ENCODE assay signal across 29 mouse cellular contexts in genomic region chr12:26381730-26382129, GRCm38 (mm10). TPM values are rescaled to one million over a fixed set of nuclear protein-coding genes. Genes with fewer than 3 reads are reported as not detected.
DNase-seq lines count a peak whose midpoint lies in the region; ATAC-seq and TF ChIP-seq lines count a peak whose summit lies in the region.
"Had no signal": no experiment of that assay in that cellular context is flagged by ENCODE, and none has a peak within 500 bp of the region (broad histone marks: within the 10 kb centered on the region; RNA-seq: fewer than 3 reads in every experiment).

No protein-coding gene starts in this region.

- TF ChIP-seq POLR2A in limb, embryonic 14.5 days (IDR thresholded peaks at IDR 0.05; ENCODE audit: borderline replicate concordance, extremely low read depth, insufficient read depth, insufficient read length): no peak

- WGBS in limb, embryonic 13.5 days: 55% methylated on average over 8 of the region's 8 CpGs
- 89% methylated on average over 8 of the region's 8 CpGs for WGBS in limb, embryonic 10.5 days
- 32% methylated on average over 8 of the region's 8 CpGs for WGBS in embryonic facial prominence, embryonic 14.5 days
- 50% methylated on average over 8 of the region's 8 CpGs for WGBS in limb, embryonic 14.5 days

- no peak for DNase-seq in limb, embryonic 10.5 days (ENCODE audit: low spot score)
- DNase-seq in 3T3-L1 (ENCODE audit: low read depth, low spot score): peak; percentile 85
- DNase-seq in embryonic facial prominence, embryonic 14.5 days (ENCODE audit: low spot score): peak; percentile 92
- DNase-seq in limb, embryonic 14.5 days (ENCODE audit: low spot score): peak; percentile 81
- DNase-seq in adipocyte (ENCODE audit: low spot score): no peak
- DNase-seq in adrenal gland, postnatal 10 days: no peak
- DNase-seq: adrenal gland, postnatal 36 days; cerebellum, adult 2 months; cerebellum, postnatal 14 days; heart, adult 2 months; heart, postnatal 4 days; kidney, adult 9 months; kidney, postnatal 10 days; layer of hippocampus, adult 9-11 months; liver, embryonic 13.5 days; lung, adult 18-20 months; retina, postnatal 1 day; right cerebral cortex, postnatal 14 days; thymus, postnatal 14 days had no signal

- no peaks in the 10 kb centered on the region for H3K27me3 ChIP-seq in limb, embryonic 13.5 days
- no peaks in the 10 kb centered on the region for H3K27me3 ChIP-seq in limb, embryonic 10.5 days (ENCODE audit: low read depth, poor library complexity, severe bottlenecking)
- H3K27me3 ChIP-seq in embryonic facial prominence, embryonic 14.5 days (replicated peaks; ENCODE audit: control insufficient read depth, insufficient read depth, low read length): no peaks in the 10 kb centered on the region
- no peaks in the 10 kb centered on the region for H3K27me3 ChIP-seq in limb, embryonic 14.5 days (ENCODE audit: control insufficient read depth, insufficient read depth, low read length)
- H3K27me3 ChIP-seq: heart, embryonic 12.5 days; hindbrain, embryonic 13.5 days; limb, embryonic 12.5 days; liver, embryonic 13.5 days; midbrain, embryonic 15.5 days; neural tube, embryonic 15.5 days had no signal

- H3K36me3 ChIP-seq in limb, embryonic 13.5 days: peaks cover 79% of the 10 kb centered on the region
- peaks cover 93% of the 10 kb centered on the region for H3K36me3 ChIP-seq in limb, embryonic 10.5 days
- H3K36me3 ChIP-seq in embryonic facial prominence, embryonic 14.5 days (ENCODE audit: control insufficient read depth, insufficient read depth, low read length): peaks cover 45% of the 10 kb centered on the region
- H3K36me3 ChIP-seq in limb, embryonic 14.5 days (ENCODE audit: control insufficient read depth, insufficient read depth, low read length): peaks cover 55% of the 10 kb centered on the region
- H3K36me3 ChIP-seq: liver, embryonic 13.5 days had no signal

- no peak overlapping the region for H3K4me2 ChIP-seq in limb, embryonic 13.5 days (replicated peaks)
- no peak overlapping the region for H3K4me2 ChIP-seq in embryonic facial prominence, embryonic 14.5 days (ENCODE audit: low read depth, low read length)
- H3K4me2 ChIP-seq in limb, embryonic 14.5 days (replicated peaks; ENCODE audit: low read depth, low read length, severe bottlenecking): no peak overlapping the region
- H3K4me2 ChIP-seq: heart, embryonic 12.5 days; hindbrain, embryonic 13.5 days; limb, embryonic 12.5 days; liver, embryonic 13.5 days; midbrain, embryonic 15.5 days; neural tube, embryonic 15.5 days had no signal

- ATAC-seq in limb, embryonic 13.5 days (ENCODE audit: low FRiP score, low read depth): no peak
- ATAC-seq in embryonic facial prominence, embryonic 14.5 days (ENCODE audit: low read depth): peak; percentile 43; the same call in 1 of the 2 replicates
- peak; percentile 64 for ATAC-seq in limb, embryonic 14.5 days (ENCODE audit: low FRiP score, low read depth)
- ATAC-seq: forebrain, embryonic 16.5 days; intestine, embryonic 16.5 days; midbrain, embryonic 15.5 days had no signal

- H3K4me1 ChIP-seq in limb, embryonic 13.5 days: peaks cover 14% of the 10 kb centered on the region
- H3K4me1 ChIP-seq in limb, embryonic 10.5 days: no peaks in the 10 kb centered on the region
- peaks cover 15% of the 10 kb centered on the region for H3K4me1 ChIP-seq in embryonic facial prominence, embryonic 14.5 days (ENCODE audit: control insufficient read depth, insufficient read depth, low read length)
- 0 out of 2 replicates have a peak, but pooled peaks cover 3% of the 10 kb centered on the region for H3K4me1 ChIP-seq in limb, embryonic 14.5 days (ENCODE audit: control insufficient read depth, insufficient read depth, low read length)
- H3K4me1 ChIP-seq: hindbrain, embryonic 13.5 days; liver, embryonic 13.5 days; midbrain, embryonic 10.5 days; midbrain, embryonic 15.5 days had no signal

- no peak overlapping the region for H3K4me3 ChIP-seq in limb, embryonic 13.5 days
- H3K4me3 ChIP-seq in limb, embryonic 10.5 days: no peak overlapping the region
- no peak overlapping the region for H3K4me3 ChIP-seq in embryonic facial prominence, embryonic 14.5 days (ENCODE audit: low read depth, low read length)
- no peak overlapping the region for H3K4me3 ChIP-seq in limb, embryonic 14.5 days (replicated peaks; ENCODE audit: low read length)
- H3K4me3 ChIP-seq: heart, adult 2 months; heart, embryonic 12.5 days; hindbrain, embryonic 13.5 days; limb, embryonic 12.5 days; liver, embryonic 13.5 days; midbrain, embryonic 10.5 days; midbrain, embryonic 15.5 days; neural tube, embryonic 15.5 days had no signal

- H3K9ac ChIP-seq in limb, embryonic 13.5 days: no peak overlapping the region
- no peak overlapping the region for H3K9ac ChIP-seq in embryonic facial prominence, embryonic 14.5 days (ENCODE audit: low read depth, low read length)
- H3K9ac ChIP-seq in limb, embryonic 14.5 days (ENCODE audit: low read depth, low read length, severe bottlenecking): no peak overlapping the region
- H3K9ac ChIP-seq: heart, embryonic 12.5 days; hindbrain, embryonic 13.5 days; limb, embryonic 12.5 days; liver, embryonic 13.5 days; midbrain, embryonic 15.5 days; neural tube, embryonic 15.5 days had no signal

- H3K27ac ChIP-seq in limb, embryonic 13.5 days: peak overlapping the region; percentile 28; the same call in 1 of the 2 replicates
- no peak overlapping the region for H3K27ac ChIP-seq in limb, embryonic 10.5 days
- peak overlapping the region; percentile 70 for H3K27ac ChIP-seq in embryonic facial prominence, embryonic 14.5 days (replicated peaks; ENCODE audit: low read depth, low read length)
- 0 out of 2 replicates have a peak overlapping the region, but pooled peaks have one; percentile 13 for H3K27ac ChIP-seq in limb, embryonic 14.5 days (replicated peaks; ENCODE audit: low read depth, low read length)
- H3K27ac ChIP-seq: heart, adult 2 months; hindbrain, embryonic 13.5 days; limb, embryonic 12.5 days; liver, embryonic 13.5 days; midbrain, embryonic 10.5 days; midbrain, embryonic 15.5 days; neural tube, embryonic 15.5 days had no signal

- H3K9me3 ChIP-seq in limb, embryonic 13.5 days: no peaks in the 10 kb centered on the region
- no peaks in the 10 kb centered on the region for H3K9me3 ChIP-seq in limb, embryonic 10.5 days (replicated peaks)
- H3K9me3 ChIP-seq in embryonic facial prominence, embryonic 14.5 days (ENCODE audit: control insufficient read depth, low read length): no peaks in the 10 kb centered on the region
- no peaks in the 10 kb centered on the region for H3K9me3 ChIP-seq in limb, embryonic 14.5 days (ENCODE audit: control insufficient read depth, low read length)
- H3K9me3 ChIP-seq: heart, embryonic 12.5 days; hindbrain, embryonic 13.5 days; limb, embryonic 12.5 days; liver, embryonic 13.5 days; midbrain, embryonic 10.5 days; midbrain, embryonic 15.5 days; neural tube, embryonic 15.5 days had no signal

RNA-seq across cellular contexts. Expression of gene Rnf144a, which starts 33.3 kb away (rescaled TPM):
- 49.9 and 60.6 TPM in 2 replicates for polyA plus RNA-seq in limb, embryonic 13.5 days (2015; fragmentation: Nextera tagmentation; extraction: Ambion mirVana)
- 44.2 and 54.9 TPM in 2 replicates for polyA plus RNA-seq in limb, embryonic 10.5 days (2016; fragmentation: Nextera tagmentation; extraction: Ambion mirVana)
- 24.8 and 31.7 TPM in 2 replicates for polyA plus RNA-seq in embryonic facial prominence, embryonic 14.5 days (2014; fragmentation: Nextera tagmentation; extraction: Ambion mirVana)
- polyA plus RNA-seq in limb, embryonic 14.5 days (2012; rRNA removed): 34.6 and 37.4 TPM in 2 replicates
- 32.8 and 33.3 TPM in 2 replicates for polyA plus RNA-seq in limb, embryonic 14.5 days (2014; fragmentation: Nextera tagmentation; extraction: Ambion mirVana)
- 10 to 100 TPM; 32.3 to 48.8 TPM for total RNA-seq in adrenal gland, postnatal 10 days (2021)
- total RNA-seq: MEL had no signal

Comparison
In these comparisons a context has a peak if more than half of its experiments do, and no peak if none do; other contexts are left out.
1. DNase-seq: peak in 3T3-L1 (single experiment), embryonic facial prominence, embryonic 14.5 days (single experiment) and limb, embryonic 14.5 days (single experiment); none in limb, embryonic 10.5 days (single experiment), adipocyte (single experiment) and adrenal gland, postnatal 10 days (single experiment).